Mouse (Mus musculus) kidney, adult 2 months (tissue): ENCODE measurements around the gene Casp2. TPM values are rescaled to one million over a fixed set of nuclear protein-coding genes. Genes with fewer than 3 reads are reported as not detected.
A peak's percentile ranks its signal among the peaks of the same experiment; 100 is the strongest.

ENCODE experiments used
- DNase-seq: peaks from one replicate; pipeline ENCODE4 v3.0.0; 2021
- H3K27ac ChIP-seq: fragments of 200-500 bp; 2 replicates; pipeline ENCODE4 v1.5.1; 2012; ENCODE audit warnings: low read depth, low read length, control low read depth, inconsistent platforms; ENCODE audit not compliant: insufficient read depth
- H3K27me3 ChIP-seq: fragments of 200-500 bp; replicated peaks from 2 replicates; pipeline ENCODE4 v1.6.1; 2012; ENCODE audit warnings: mild to moderate bottlenecking, moderate library complexity, low read length, inconsistent platforms; ENCODE audit not compliant: control insufficient read depth, insufficient read depth
- H3K36me3 ChIP-seq: fragments of 200-500 bp; 2 replicates; pipeline ENCODE4 v1.6.1; 2012; ENCODE audit warnings: mild to moderate bottlenecking, moderate library complexity, low read length, inconsistent platforms; ENCODE audit not compliant: control insufficient read depth, insufficient read depth
- H3K4me1 ChIP-seq: fragments of 200-500 bp; 2 replicates; pipeline ENCODE4 v1.6.1; 2011; ENCODE audit warnings: low read length; ENCODE audit not compliant: control insufficient read depth, insufficient read depth
- H3K4me3 ChIP-seq: fragments of 200-500 bp; 2 replicates; pipeline ENCODE4 v1.5.1; 2011; ENCODE audit warnings: mild to moderate bottlenecking, low read depth, low read length, control low read depth; ENCODE audit not compliant: insufficient read depth
- CTCF ChIP-seq: fragments of 200-500 bp; conservative IDR thresholded peaks from 2 replicates; pipeline ENCODE4 v1.5.1; 2011; ENCODE audit warnings: low read depth, mild to moderate bottlenecking, control low read depth, low read length, moderate library complexity, mixed read lengths; ENCODE audit not compliant: insufficient read depth, insufficient read length
- POLR2A ChIP-seq: fragments of 200-500 bp; IDR thresholded peaks from one replicate; pipeline ENCODE4 v1.6.1; 2011; ENCODE audit warnings: low read depth, low read length, control low read depth
- WGBS: fragments of 180-500 bp; shearing (Covaris S2); methylation state at CpG from one replicate; pipeline ENCODE4 v1.1.7; 2018; 5-methylcytosine and 5-hydroxymethylcytosine counted together
- polyA plus RNA-seq: library from polyadenylated mRNA; depleted of rRNA; stranded (reverse); fragments of >200 nt; gene quantifications from 2 replicates; pipeline ENCODE4 v1.2.3, GENCODE M21; 2012

Casp2 gene
- polyA plus RNA-seq, 1 experiment, result 17.4 TPM

GRCm38 (mm10) chr6:42257303-42257863 lies 7.4 kb upstream of the Casp2 start:
- H3K36me3 ChIP-seq, result no peaks in the 10 kb centered on the region
- 17% methylated on average over 11 of the region's 11 CpGs for WGBS

GRCm38 (mm10) chr6:42260430-42260829 lies 4.4 kb upstream of the Casp2 start:
- no peak overlapping the region for H3K27ac ChIP-seq
- no peaks in the 10 kb centered on the region for H3K36me3 ChIP-seq
- TF ChIP-seq POLR2A, result no peak
- TF ChIP-seq CTCF, result no peak
- DNase-seq, result no peak
- 54% methylated on average over 6 of the region's 6 CpGs for WGBS
- peaks cover 2% of the 10 kb centered on the region; the same call in 1 of the 2 replicates for H3K4me1 ChIP-seq
- no peaks in the 10 kb centered on the region for H3K27me3 ChIP-seq
- no peak overlapping the region for H3K4me3 ChIP-seq

More at GRCm38 (mm10) chr6:42257303-42257863, 7.4 kb upstream of the Casp2 start:
- Histone ChIP-seq H3K4me1 (peaks cover 2% of the 10 kb centered on the region; the same call in 1 of the 2 replicates), H3K27me3 (no peaks in the 10 kb centered on the region), H3K27ac (no peak overlapping the region), H3K4me3 (no peak overlapping the region)
- peak; percentile 78 for DNase-seq
- TF ChIP-seq POLR2A, result no peak
- TF ChIP-seq CTCF, result peak; percentile 87

GRCm38 (mm10) chr6:42261524-42262170 lies 3.1 kb upstream of the Casp2 start, which contains the start of gene Tmem139:
Gene Tmem139 (plus strand): TSS chr6:42261970.
- H3K27ac ChIP-seq, result peak within 1 kb of the TSS; percentile 62
- 12% methylated on average over 20 of the region's 20 CpGs for WGBS
- H3K4me1 ChIP-seq, result peaks cover 2% of the 10 kb centered on the region; the same call in 1 of the 2 replicates
- no peaks in the 10 kb centered on the region for H3K27me3 ChIP-seq
- H3K4me3 ChIP-seq, result peak within 1 kb of the TSS; percentile 34
- no peak for TF ChIP-seq CTCF
- TF ChIP-seq POLR2A, result no peak
- no peaks in the 10 kb centered on the region for H3K36me3 ChIP-seq
- peak; percentile 88 for DNase-seq

- DNase-seq, result peak; percentile 19
- TF ChIP-seq POLR2A (no peak), CTCF (no peak)
- Histone ChIP-seq H3K27ac (peak overlapping the region; percentile 63), H3K4me1 (peaks cover 2% of the 10 kb centered on the region; the same call in 1 of the 2 replicates), H3K36me3 (peaks cover 8% of the 10 kb centered on the region), H3K27me3 (no peaks in the 10 kb centered on the region), H3K4me3 (peak overlapping the region; percentile 70)
- WGBS, result under 1% methylated on average over 21 of the region's 21 CpGs
Observed at GRCm38 (mm10) chr6:42265391-42266330, 876 bp downstream of the Casp2 start.

- no peaks in the 10 kb centered on the region for H3K4me1 ChIP-seq
- peaks cover 19% of the 10 kb centered on the region for H3K36me3 ChIP-seq
- DNase-seq, result no peak
- H3K27me3 ChIP-seq, result no peaks in the 10 kb centered on the region
- no peak overlapping the region for H3K4me3 ChIP-seq
- no peak overlapping the region for H3K27ac ChIP-seq
- TF ChIP-seq CTCF (no peak), POLR2A (no peak)
Observed at GRCm38 (mm10) chr6:42270817-42271216, 6.0 kb downstream of the Casp2 start.

- Histone ChIP-seq H3K4me1 (0 out of 2 replicates have a peak, but pooled peaks cover 3% of the 10 kb centered on the region), H3K27me3 (no peaks in the 10 kb centered on the region), H3K27ac (no peak overlapping the region), H3K4me3 (no peak overlapping the region), H3K36me3 (peaks cover 19% of the 10 kb centered on the region)
- WGBS, result 28% methylated on average over 2 of the region's 2 CpGs
- TF ChIP-seq CTCF, result no peak
- no peak for TF ChIP-seq POLR2A
- DNase-seq, result no peak
Observed at GRCm38 (mm10) chr6:42276151-42276550, 11.4 kb downstream of the Casp2 start.
